Mouse (Mus musculus) kidney, adult 8-10 months (tissue): ENCODE measurements around the gene Srrm3.

Experiments
- DNase-seq, 2 experiments: peaks; one replicate each; pipeline ENCODE4 v3.0.0; 2022

Srrm3 gene

DNA sequence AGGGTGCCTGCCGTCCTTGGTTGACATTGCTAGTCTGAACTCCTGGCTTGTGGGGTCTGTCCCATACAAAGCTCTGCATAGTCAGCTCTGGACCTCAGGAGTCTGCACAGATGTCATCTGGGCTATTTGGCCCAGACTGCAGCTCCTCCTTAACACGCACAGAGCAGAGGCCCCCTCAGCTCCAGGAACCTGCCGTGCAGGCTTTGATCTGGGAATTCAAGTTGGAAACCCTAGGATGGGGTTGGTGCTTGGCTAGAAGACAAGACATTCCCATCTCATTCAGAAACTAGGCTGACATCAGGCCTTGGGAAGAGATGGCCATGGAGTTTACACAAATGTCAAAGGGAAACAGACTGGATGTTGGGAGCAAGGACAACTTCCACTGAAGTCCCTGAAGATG lies 17.8 kb downstream of the Srrm3 start:
- no peak for DNase-seq

DNA sequence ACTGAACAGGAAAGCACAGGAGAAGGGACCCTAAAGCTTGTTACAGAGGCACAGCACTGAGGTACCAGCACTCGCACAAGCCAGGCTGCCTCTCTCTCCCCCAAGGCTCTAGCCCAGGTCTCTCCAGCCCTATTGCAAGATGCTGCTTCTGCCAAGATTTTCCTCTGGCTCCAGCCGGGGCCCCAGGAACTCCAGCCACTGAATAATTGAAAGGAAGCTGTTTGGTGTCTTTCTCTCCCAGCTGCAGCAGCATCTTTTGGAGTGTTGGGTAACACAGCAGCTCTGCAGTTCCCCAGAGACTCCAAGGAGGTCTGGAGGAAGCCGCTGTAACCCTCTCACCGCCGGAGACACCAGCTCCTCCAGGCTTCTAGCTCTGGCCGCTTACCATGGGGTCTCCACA lies 19.5 kb downstream of the Srrm3 start:
- DNase-seq: no peak

DNA sequence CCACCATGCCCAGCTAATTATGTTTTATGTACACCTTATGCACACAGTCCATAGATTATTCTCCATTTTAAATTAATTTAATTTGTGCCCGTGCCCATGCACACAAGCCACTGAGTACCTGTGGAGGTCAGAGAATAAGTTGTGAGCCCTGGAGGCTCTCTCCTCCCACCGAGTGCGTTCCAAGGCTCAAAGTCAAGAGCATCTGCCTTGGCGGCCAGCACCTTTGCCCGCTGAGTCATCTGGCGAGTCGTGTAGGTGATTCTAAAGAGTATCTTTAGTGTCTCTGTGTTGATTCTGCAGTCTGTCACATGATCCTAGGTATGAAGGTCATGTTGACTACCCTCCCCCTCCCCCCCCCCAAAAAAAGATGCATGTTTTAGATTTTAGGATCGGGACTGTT lies 22.7 kb downstream of the Srrm3 start:
- peak; percentile 16 to 34 for DNase-seq

- no peak for DNase-seq
Observed at GRCm38 (mm10) chr5:135832729-135833128, 26.0 kb downstream of the Srrm3 start.

DNA sequence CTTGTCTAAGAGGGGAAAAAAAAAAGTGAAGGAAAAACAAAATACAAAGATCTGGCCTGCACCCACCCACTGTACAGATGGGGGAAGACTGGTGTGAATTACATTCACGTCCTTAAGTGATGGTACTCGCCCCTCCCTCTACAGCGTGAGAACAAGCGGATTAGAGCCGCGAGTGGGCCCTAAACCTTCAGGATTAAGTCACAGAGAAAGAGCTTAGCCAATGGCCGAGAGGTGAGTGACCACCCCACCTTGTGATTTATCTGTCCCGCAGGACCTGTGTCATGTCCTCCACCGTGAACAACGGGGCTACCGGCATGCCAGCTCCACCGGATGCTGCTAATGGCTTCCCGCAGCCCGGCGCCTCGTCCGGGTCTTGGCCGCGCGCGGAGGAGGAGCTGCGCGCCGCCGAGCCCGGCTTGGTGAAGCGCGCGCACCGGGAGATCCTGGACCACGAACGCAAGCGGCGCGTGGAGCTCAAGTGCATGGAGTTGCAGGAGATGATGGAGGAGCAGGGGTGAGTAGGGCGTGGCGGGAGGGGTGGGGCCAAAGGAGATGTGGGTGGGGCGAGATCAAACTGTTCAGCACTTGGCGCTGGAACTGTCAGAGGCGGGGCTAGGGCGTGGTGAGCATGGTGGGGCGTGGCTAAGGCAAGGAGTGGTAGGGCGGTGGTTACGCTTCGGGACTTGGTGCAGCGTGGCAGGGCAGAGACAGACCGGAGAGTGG lies 28.2 kb downstream of the Srrm3 start:
- DNase-seq: peak; percentile 22 to 61

DNA sequence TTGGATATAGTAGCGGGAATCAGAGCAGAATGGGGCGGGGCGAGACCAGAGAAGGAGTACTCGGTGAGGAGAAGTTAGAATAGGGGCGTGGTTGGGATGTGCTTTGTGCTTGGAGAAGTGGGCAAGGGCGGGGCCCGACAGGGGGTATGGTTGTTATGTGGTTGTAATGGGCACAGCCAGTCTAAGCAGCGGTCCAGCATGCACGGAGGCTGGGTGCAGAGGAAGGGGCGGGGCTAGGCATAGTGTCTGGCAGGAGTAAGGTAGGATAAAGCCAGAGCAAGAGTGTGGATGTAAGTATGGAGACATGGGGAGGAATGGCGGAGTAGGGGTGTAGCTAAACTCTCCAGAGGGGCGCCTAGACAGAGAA lies 28.8 kb downstream of the Srrm3 start:
- peak in 1 of 2 experiments; percentile 7 for DNase-seq

DNA sequence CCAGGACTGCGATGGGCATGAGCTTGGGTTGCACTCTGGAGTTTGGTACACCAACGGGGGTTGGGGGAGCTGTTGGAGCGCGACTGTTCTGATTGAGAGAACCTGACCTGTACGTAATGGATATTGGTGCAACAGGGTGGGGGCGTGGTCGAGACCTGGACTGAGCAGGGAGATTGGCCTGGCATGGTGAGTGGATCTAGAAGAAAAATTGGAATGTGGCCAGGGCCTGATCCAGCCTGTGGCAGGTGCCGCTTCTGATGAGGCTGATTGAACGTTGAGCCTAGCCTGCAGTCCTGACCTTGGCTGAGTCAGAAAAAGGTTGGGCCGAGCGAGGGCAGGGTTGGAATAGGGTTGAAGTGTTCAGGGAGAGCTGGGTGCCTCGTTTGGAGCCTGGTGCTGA lies 29.3 kb downstream of the Srrm3 start:
- peak; percentile 4 to 24 for DNase-seq

GRCm38 (mm10) chr5:135841651-135842050 lies 35.0 kb downstream of the Srrm3 start:
- DNase-seq: no peak

DNA sequence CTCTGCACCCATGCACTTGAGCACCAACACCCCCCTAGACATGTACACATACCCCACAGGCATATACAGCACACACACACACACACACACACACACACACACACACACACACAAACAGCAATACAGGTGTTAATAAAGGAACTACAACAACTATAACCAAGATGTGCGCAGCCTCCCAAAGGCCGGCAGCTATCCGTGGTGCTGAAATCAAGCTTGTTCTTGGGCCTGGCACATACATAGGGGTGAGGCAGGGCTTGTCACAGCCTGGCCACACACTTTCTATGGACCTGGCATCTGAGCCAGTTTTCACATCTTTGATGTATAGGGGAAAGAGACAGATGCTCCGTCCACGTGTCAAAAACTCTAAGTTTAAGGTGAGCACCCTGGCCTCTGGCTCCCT lies 36.7 kb downstream of the Srrm3 start:
- DNase-seq: peak in 1 of 2 experiments; percentile 13

DNA sequence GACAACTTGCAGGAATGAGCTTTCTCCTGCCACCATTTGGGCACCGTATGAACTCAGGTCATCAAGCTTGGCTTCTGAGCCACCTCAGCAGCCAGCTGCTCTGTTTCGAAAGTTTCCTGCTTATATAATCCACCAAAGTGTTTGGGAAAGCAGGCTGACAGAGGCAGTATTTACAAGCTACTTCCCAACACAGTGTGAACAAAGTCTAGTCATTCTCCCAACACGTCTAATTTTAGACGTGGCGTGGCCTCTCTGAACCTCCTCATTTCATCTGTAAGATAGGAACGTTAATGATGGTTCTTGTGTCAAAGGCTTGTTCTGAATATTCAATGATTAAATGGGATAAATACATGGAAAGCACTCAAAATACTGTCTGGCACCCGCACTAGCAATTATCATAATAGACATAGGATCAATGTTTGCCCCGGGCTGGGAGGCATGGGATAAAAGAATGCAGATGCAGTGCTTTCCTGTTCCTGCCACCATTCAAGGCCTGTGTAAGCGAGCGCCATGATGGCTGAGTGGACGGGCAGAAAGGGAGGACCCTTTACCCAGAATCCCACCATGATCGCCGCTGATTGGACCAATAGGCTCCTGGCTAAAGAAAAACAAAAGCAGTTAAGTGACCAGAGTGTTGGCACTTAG lies 39.1 kb downstream of the Srrm3 start:
- DNase-seq: no peak

DNA sequence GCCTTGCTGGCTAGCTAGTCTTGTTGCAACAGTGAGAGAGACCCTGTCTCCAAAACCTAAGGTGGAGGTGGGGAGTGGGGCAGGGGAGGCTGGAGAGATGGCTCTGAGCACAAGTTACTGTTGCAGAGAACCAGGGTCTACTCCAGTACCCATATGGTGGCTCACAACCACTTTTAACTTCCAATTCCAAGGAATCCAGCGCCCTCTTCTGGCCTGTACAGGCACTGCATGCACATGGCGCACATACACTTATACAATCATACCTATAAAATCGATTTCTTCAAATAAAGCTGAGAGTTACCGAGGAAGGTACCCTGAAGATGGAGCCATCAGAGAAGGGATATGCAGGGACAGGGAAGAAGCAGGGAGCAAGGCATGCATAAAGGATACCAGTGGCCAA lies 40.8 kb downstream of the Srrm3 start:
- DNase-seq: no peak

DNA sequence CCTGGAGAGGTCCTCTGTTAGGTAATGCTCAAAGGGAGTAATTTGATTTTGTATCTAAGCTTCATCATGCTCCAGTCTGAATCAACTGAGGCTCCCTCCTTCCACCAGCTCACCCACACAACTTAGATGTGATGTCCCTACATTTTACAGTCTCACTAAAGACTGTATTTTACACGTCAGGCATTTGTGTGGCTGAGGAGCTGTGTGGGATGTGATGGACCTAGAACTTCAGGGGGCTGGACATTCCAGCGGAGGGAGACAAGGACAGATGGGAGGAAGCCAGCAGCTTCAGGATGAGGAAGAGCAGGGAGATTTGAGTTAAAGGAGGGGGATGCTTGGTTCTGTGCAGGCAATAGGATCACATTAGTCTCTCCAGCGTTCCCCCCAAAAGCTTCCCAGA lies 41.2 kb downstream of the Srrm3 start:
- no peak for DNase-seq

- no peak for DNase-seq
Observed at GRCm38 (mm10) chr5:135851024-135851423, 44.3 kb downstream of the Srrm3 start.

- no peak for DNase-seq
Observed at GRCm38 (mm10) chr5:135851481-135851880, 44.8 kb downstream of the Srrm3 start.

DNA sequence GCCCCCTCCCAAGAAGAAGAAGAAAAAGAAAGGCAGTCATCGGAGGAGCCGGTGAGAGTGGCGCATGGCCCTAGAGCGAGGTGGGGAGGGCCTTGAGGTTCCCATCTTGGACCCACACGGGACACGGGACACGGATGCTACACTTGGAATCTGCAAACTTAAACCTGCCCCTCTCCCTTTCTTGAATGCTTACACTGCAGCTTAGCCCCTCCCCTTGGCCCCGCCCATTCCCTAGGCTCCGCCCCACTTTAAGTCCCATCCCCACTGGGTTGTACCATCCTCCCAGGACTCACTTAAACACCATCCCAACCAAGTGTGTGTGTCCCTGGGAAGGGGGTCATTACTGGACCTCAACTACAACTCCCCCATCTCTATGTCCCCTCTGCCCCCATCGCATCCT lies 45.7 kb downstream of the Srrm3 start:
- DNase-seq: no peak

DNA sequence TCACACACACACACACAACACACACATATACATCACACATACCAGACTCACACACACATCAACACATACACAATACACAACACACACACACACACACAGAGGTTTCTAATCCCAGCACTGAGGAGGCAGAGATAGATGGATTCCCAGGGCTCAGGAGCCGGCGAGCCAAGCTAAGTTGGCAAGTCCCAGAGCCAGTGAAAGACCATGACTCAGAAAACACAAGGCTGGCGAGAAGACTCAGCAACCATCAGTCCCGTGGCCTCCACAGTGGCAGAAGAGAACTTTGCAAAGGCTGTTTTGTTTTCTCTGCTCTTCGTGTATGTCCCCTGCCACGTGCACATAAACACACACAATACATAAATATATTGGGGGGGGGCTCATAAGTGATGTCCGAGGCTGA lies 47.0 kb downstream of the Srrm3 start:
- DNase-seq: no peak

- peak; percentile 36 to 75 for DNase-seq
Observed at GRCm38 (mm10) chr5:135855156-135855555, 48.5 kb downstream of the Srrm3 start.

DNA sequence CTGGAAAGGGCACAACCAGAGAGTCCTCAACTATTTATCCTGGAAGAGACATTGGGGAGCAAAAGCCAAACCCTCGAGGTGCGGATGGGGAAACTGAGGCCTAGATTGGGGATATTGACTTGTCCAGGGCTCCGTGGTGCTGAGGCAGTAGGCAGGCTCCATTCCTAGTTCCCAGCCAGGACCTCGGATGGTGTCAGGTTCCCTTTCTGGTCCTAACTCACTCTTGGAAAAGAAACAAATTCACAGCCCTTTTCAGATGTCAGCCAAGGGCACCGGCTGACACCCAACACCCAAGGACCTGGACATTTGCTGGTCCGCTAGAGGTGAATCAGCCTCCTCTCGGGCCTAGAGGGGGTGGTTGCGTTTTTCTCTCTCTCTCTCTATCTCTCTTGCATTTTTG lies 60.0 kb downstream of the Srrm3 start:
- no peak for DNase-seq

DNA sequence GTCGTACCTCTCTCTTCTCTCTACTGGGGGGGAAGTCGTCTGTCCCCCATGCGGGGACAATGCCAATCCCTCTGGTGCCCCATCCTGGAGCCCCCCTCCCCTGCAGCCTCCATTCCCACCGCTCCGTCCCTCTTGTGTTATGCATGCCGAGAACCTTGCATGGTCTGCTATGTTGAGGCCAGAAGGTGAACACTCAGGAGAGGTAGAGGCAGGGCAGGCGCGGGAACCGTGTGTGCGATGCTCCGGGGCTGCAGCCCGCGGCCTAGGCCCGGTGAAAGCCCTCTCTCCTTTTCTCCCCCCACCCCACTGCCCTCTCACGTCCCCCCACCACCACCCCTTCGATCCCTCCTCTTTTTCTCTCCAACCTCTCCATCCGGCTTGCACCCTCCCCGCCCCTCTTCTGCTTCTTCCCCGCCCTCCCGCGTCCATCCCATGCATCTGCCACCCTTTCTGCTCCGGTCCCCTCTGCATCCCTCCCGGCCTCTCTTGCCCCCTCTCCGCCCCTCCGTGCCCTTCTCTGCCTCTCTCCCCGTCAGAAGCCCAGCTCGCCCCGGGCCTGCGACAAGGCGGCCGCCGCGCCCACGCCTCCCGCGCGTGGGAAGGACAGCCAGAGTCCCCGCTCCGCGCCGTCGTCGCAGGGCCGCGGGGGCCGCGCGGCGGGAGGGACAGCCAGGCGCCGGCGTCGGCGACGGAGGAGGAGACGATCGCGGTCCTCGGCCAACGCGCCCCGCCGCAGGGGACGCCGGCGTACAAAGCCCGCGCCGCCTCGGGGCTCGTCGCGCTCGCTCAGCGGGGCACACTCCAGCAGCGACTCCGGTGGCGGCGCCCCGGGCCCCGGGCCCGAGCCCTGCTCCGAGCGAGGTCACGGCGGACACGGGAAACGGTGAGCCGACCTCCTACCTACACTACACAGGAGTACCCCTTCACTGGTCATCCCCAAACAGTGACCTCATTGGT lies 61.2 kb downstream of the Srrm3 start:
- no peak for DNase-seq

DNA sequence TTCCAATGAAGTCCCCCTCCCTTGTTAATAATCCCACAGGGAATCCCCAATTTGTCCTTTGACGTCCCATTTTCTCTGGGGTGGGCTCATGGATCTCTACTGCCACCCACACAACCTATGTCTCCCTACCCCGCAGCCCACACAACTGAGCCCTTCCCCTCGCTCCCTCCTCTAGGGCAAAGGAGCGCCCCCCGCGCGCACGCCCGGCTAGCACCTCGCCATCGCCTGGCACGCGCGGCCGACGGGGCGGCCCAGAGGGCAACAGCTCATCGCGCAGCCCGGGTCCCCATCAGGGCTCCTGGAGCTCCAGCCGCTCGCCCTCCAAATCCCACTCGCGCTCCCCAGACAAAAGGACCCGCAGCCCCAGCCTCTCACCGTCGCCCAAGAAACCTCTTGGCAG lies 62.0 kb downstream of the Srrm3 start:
- DNase-seq: no peak

DNA sequence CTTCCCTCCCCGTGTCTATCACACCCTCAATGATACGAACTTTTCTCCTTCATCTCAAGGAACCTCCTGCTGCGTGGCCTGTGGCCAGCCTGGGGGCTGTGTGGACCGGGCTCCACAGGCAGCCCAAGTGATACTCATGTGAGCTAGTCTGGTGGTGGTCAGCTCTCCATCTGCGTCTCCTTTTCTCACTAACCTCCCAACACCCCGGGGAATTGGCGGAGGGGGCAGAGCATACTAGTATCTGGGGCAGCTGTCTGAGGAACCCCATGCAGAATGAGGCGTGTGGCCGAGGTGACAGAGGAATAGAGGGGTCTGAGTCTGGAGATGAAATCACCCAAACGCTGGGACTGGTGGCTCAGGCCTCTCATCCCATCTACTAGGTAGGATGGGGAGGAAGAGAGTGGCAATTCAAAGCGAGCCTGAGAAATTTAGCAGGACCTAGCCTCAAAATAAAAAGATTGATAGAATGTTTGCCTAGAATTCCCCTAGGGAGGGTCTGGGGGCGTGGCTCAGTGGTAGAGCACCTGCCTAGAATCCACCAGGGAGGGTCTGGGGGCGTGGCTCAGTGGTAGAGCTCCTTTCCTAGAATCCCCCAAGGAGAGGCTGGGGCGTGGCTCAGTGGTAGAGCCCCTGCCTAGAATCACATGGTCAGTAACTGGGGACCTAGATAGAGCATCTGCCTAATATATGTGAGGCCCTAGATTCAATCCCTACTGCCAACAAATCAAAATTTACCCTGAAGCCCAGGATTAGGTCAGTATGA lies 63.2 kb downstream of the Srrm3 start:
- DNase-seq: no peak

DNA sequence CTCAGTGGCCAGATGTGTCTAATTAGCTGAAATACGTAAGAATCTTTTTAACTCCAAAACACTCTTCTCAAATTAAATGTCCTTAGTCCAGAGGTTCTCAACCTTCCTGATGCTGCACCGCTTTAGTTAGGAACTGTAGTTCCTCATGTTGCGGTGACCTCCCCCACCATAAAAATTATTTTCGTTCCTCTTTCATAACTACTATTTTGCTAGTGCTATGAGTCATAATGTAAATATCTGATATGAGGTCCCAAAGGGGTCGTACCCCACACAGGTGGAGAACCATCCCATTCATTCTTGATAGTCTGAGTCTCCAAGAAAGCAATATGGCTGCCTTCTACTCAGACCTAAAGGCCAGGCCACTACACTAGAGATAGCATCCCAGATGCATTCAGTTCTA lies 63.8 kb downstream of the Srrm3 start:
- DNase-seq: no peak

GRCm38 (mm10) chr5:135872996-135873395 lies 66.3 kb downstream of the Srrm3 start:
- no peak for DNase-seq
